Mouse (Mus musculus): Measurements from ENCODE around the gene Umps. TPM values are rescaled to one million over a fixed set of nuclear protein-coding genes. Genes with fewer than 3 reads are reported as not detected.
A peak's percentile ranks its signal among the peaks of the same experiment; 100 is the strongest.

Umps gene
- polyA plus RNA-seq, 1 experiment from 2014 or later: 12.1 TPM

DNA sequence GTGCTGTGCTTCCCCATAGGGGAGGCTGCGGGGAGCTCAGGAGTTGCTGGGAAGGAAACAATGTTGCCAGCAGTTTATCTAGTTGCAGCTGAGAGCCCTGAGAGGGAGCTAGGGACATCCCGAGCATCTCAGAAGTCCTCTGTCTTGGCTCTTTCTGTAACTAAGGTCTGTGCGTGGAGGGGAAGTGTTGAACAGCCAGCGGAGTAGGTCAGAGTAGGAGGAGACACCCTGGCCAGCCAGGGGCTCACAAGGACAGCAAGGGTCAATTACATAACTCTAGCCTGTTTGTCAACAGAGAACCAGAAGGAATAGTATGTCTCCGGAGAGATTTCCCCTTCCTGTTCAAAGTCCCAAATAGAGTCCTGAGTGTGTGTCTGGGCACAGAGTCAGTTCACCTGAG, 34.7 kb downstream of the Umps start:
- no peaks in the 10 kb centered on the region for H3K36me3 ChIP-seq (ENCODE audit: inconsistent target)
- no peak overlapping the region for H3K4me3 ChIP-seq (ENCODE audit: inconsistent target)
- WGBS (ENCODE audit: missing documents): 34% methylated on average over 5 of the region's 5 CpGs
- peaks cover 33% of the 10 kb centered on the region; the same call in 1 of the 2 replicates for H3K79me2 ChIP-seq (ENCODE audit: inconsistent target)
- 0 out of 2 replicates have a peak overlapping the region, but pooled peaks have one; percentile 10 for H3K27ac ChIP-seq

DNA sequence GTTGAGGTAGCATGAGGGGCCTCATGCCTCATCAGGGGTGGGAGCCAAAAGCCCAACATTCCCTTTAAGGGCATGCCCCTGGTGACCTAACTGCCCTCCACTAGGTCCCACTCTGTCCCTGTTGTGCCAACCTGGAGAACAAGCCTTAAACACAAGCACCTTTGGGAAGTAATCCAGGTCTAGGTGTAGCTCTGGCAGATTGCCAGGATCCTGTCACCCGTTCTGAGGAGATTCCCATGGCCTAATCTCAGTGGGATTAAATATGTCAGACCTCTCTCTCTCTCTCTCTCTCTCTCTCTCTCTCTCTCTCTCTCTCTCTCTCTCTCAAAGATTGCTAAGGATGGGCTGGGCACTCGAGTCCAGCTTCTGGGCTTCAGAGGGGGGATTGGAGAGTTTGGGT, 35.2 kb downstream of the Umps start:
- H3K79me2 ChIP-seq (ENCODE audit: inconsistent target): peaks cover 37% of the 10 kb centered on the region; the same call in 1 of the 2 replicates
- WGBS (ENCODE audit: missing documents): 67% methylated on average over 1 of the region's 2 CpGs
- no peaks in the 10 kb centered on the region for H3K36me3 ChIP-seq (ENCODE audit: inconsistent target)
- H3K27ac ChIP-seq: 0 out of 2 replicates have a peak overlapping the region, but pooled peaks have one; percentile 10
- H3K4me3 ChIP-seq (ENCODE audit: inconsistent target): no peak overlapping the region

DNA sequence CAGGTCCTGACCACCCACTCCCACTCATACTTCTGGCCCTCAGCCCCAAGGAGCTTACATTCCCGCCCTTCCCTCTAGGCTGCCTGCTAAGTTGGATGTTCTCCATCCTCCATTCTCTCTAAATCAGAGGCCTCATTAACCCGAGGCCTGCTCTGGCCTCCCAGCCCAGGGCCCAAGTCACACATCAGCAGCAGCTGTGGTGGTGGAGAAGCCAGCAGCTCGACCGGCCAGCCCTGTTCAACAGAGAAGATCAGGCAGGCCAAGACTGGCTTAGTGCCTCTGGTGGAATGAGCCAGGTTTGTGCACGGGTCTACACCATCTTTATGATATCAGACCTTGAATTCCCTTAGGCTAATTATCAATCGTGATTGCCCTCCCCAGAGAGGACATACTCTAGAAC, 36.1 kb downstream of the Umps start:
- Histone ChIP-seq H3K36me3 (ENCODE audit: inconsistent target) (no peaks in the 10 kb centered on the region), H3K79me2 (ENCODE audit: inconsistent target) (peaks cover 41% of the 10 kb centered on the region; the same call in 1 of the 2 replicates), H3K27ac (no peak overlapping the region), H3K4me3 (ENCODE audit: inconsistent target) (no peak overlapping the region)
- 100% methylated on average over 6 of the region's 6 CpGs for WGBS (ENCODE audit: missing documents)

DNA sequence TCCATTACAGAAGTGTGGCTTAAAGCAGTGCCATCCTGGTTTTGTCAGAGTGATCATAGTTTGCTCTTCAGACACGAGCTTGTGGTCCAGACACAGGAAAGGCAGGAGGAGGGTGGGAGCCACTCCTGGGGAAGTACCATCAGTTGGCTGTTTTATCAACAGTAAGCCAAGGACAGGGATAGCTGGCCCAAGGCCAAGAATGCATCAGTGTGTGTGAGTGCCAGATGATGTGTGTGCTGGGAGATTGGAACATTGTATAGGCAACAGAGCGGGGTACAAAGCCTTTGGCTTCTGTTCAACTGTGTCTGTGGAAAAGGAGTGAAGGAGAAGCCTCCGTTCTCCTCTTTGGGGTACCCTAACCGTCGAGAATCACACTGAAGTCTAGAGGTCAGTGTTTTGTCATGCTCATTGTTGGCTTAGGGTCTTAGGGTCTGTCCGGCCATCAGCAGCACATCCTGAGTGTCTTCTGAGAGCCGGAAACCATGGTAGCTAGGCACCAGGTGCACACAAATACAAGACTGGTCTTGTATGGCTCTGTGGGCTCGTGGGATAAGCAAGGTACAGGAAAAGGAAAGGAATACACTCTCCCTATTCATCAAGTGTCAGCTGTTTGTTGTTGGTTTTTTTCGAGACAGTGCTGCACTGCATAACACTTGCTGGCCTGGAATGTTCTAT, 37.9 kb downstream of the Umps start:
- Histone ChIP-seq H3K79me2 (ENCODE audit: inconsistent target) (peaks cover 46% of the 10 kb centered on the region; the same call in 1 of the 2 replicates), H3K4me3 (ENCODE audit: inconsistent target) (no peak overlapping the region), H3K36me3 (ENCODE audit: inconsistent target) (no peaks in the 10 kb centered on the region), H3K27ac (no peak overlapping the region)
- 85% methylated on average over 9 of the region's 9 CpGs for WGBS (ENCODE audit: missing documents)

DNA sequence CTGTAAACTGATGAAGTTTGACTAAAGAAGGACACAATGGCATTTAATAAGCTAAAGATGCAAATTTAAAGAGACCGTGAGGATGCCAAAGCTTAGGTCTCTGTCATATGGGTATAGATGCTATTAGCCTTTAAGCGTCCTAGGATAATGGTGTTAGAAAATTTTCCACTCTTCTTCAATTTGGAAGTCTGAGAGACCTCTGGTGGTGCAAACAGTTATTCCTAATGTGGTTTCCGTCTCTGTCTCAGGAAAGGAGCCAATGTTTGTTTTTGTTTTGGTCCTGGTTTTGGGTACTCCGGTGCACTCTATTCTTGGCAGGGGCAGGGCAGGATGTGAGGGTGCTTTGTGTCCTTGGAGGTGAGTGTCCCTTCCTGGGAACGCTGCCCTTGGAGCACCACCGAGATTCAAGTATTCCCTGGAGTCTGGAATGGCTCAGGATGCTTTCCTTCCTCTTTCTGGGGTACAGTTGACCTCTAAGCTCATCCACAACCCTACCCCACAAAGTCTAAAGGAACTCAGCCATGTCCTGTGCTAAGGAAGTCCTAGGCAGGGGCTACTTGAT, 39.5 kb downstream of the Umps start:
- no peak overlapping the region for H3K4me3 ChIP-seq (ENCODE audit: inconsistent target)
- peaks cover 42% of the 10 kb centered on the region; the same call in 1 of the 2 replicates for H3K79me2 ChIP-seq (ENCODE audit: inconsistent target)
- WGBS (ENCODE audit: missing documents): 87% methylated on average over 6 of the region's 6 CpGs
- H3K27ac ChIP-seq: no peak overlapping the region
- H3K36me3 ChIP-seq (ENCODE audit: inconsistent target): no peaks in the 10 kb centered on the region

DNA sequence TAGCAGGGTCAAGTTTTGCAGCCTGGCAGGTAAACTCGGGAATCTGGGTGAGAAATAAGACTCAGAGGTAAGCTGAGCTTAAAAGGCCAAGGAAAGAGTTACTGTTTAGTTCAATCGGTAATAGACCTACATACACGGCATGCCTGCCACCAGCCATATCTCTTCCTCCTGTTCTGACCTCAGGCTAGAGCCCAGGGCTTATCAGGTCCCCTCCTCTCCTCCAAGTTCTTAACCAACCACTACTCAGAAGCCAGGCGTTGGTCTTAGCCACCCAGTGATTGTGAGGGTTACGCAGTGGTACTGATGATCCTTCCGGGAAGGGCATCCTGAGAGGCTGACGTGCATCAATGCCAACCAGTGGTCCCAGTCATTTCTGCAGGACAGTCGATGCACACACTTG, 43.1 kb downstream of the Umps start:
- Histone ChIP-seq H3K27ac (peak overlapping the region; percentile 100), H3K4me3 (ENCODE audit: inconsistent target) (no peak overlapping the region), H3K36me3 (ENCODE audit: inconsistent target) (peaks cover 10% of the 10 kb centered on the region; the same call in 1 of the 2 replicates), H3K79me2 (ENCODE audit: inconsistent target) (peaks cover 47% of the 10 kb centered on the region; the same call in 1 of the 2 replicates)
- WGBS (ENCODE audit: missing documents): 80% methylated on average over 8 of the region's 8 CpGs

DNA sequence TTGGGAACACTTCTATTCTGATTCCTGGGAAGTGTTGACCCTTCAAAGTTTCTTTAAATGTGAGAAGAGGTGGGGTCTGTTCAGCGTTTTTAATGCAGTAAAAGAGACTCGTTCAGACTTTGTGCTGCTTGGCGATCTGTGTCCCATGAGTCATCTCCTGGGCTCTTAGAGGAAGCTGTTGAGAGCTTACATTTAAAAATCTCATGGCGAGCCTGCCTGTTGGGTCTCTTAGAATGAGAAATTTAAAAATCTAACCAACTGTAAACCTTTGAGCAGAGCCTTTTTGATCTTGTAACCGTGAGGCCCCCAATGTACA, 43.9 kb downstream of the Umps start:
- 15% methylated on average over 5 of the region's 5 CpGs for WGBS (ENCODE audit: missing documents)
- no peak overlapping the region for H3K4me3 ChIP-seq (ENCODE audit: inconsistent target)
- H3K27ac ChIP-seq: peak overlapping the region; percentile 100
- H3K79me2 ChIP-seq (ENCODE audit: inconsistent target): peaks cover 47% of the 10 kb centered on the region; the same call in 1 of the 2 replicates
- H3K36me3 ChIP-seq (ENCODE audit: inconsistent target): peaks cover 10% of the 10 kb centered on the region; the same call in 1 of the 2 replicates

DNA sequence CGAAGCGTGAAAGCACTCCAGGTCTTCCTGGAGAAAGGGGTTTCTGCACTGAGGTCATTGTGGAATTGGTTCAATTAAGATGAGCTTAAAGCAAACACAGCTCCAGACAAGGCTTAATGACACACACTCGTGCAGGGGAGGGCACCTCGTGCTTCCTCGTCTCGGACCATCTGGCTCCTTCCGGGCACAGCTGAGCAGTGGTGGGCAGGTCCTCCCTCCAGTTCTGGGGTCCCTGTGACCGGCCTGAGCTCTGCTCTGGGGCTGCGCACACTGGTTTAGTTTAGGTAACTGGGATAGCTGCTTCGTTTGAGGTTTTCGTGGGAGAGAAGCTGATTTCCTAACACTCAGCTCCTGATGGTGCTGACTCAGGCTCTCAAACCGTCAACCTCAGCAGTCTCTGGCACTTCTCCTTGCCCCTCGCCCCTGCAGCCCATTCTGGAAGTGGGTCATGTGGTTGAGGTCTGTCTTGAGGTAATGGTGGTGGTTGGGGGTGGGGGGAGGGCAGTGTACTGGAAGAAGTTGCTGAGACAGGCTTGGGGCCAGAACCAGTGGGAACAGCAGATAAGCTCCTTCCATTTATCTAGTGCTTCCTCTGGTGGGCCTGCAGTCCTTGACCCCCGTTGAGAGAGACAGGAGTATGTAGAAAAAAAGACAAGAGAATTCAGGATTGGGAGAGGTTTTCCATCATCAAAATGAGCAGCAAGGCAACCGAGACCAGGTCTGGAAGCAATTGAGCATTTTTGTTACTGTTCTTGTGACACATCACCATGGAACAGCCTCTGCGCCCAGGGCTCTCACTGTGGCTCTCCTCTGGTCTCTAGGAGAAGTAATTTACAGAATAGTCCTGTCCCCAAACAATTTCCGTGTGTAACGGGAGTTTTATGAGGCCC, 44.5 kb downstream of the Umps start:
- Histone ChIP-seq H3K27ac (peak overlapping the region; percentile 100), H3K4me3 (ENCODE audit: inconsistent target) (no peak overlapping the region)

DNA sequence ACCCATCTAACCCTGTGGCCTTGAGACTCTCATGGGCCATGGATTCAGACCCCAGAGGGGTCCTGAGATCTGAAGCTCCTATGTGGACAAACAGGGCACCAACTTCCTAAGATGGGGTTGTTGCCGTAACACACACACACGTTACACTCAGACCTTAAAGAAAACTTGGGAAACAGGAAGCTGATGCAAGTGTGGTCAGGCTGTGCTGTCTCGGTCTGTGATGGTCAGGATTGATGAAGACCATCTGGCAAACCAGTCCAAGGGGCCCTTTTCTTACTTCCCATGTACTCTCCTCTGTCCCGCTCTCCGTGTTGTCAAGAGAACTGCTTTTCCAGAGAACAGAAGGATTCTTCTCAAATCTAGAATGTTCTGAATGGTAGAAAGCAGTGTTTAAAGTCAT, 45.3 kb downstream of the Umps start:
- 4% methylated on average over 5 of the region's 5 CpGs for WGBS (ENCODE audit: missing documents)
- Histone ChIP-seq H3K4me3 (ENCODE audit: inconsistent target) (no peak overlapping the region), H3K79me2 (ENCODE audit: inconsistent target) (peaks cover 37% of the 10 kb centered on the region; the same call in 1 of the 2 replicates), H3K36me3 (ENCODE audit: inconsistent target) (peaks cover 10% of the 10 kb centered on the region; the same call in 1 of the 2 replicates), H3K27ac (peak overlapping the region; percentile 100)

More for the DNA sequence above, 44.5 kb downstream of the Umps start:
- H3K79me2 ChIP-seq (ENCODE audit: inconsistent target): peaks cover 44% of the 10 kb centered on the region; the same call in 1 of the 2 replicates
- H3K36me3 ChIP-seq (ENCODE audit: inconsistent target): peaks cover 10% of the 10 kb centered on the region; the same call in 1 of the 2 replicates
- WGBS (ENCODE audit: missing documents): under 1% methylated on average over 18 of the region's 18 CpGs

DNA sequence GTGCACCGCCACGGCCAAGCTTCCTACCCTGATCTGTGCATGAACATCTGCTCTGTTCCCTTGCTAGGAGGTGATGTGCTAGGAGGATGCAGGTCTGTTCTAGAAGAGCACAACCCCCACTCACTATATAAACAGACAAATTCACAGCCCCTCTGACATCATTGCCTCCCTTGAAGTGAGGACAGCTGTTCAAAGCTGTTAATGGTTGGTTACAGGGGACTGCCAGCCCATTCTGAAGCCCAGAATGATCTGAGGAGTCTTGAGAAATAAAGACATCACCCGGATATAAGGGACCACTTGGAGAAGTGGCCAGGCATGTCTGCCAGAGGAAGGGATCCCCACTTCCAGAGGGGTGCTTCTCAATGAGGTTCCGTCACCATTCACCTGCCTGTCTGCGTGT, 48.9 kb downstream of the Umps start:
- H3K36me3 ChIP-seq (ENCODE audit: inconsistent target): peaks cover 18% of the 10 kb centered on the region; the same call in 1 of the 2 replicates
- no peak overlapping the region for H3K4me3 ChIP-seq (ENCODE audit: inconsistent target)
- WGBS (ENCODE audit: missing documents): 92% methylated on average over 5 of the region's 5 CpGs
- H3K27ac ChIP-seq: peak overlapping the region; percentile 93
- peaks cover 12% of the 10 kb centered on the region; the same call in 1 of the 2 replicates for H3K79me2 ChIP-seq (ENCODE audit: inconsistent target)

DNA sequence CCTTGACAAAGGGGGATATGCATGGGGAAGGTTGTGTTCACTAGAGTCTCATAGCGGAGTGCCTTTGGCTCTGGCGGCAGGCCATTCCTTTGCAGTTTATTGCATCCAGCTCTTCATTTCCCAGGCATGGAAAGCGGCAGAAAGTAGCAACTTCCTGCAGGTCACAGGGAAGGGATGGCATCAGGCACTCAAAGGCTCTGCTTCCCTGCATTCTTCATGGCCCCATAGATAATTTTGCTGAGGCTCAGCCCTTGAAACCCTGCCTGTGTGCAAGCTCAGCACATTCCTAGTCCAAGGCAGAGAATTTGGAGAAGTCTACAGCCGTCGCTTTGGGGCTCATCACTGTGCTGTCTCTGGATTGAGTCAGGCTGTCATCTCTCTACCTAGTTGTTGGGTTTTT, 49.4 kb downstream of the Umps start:
- WGBS (ENCODE audit: missing documents): 61% methylated on average over 5 of the region's 5 CpGs
- Histone ChIP-seq H3K79me2 (ENCODE audit: inconsistent target) (peaks cover 12% of the 10 kb centered on the region; the same call in 1 of the 2 replicates), H3K36me3 (ENCODE audit: inconsistent target) (peaks cover 18% of the 10 kb centered on the region; the same call in 1 of the 2 replicates), H3K4me3 (ENCODE audit: inconsistent target) (no peak overlapping the region), H3K27ac (peak overlapping the region; percentile 93)

DNA sequence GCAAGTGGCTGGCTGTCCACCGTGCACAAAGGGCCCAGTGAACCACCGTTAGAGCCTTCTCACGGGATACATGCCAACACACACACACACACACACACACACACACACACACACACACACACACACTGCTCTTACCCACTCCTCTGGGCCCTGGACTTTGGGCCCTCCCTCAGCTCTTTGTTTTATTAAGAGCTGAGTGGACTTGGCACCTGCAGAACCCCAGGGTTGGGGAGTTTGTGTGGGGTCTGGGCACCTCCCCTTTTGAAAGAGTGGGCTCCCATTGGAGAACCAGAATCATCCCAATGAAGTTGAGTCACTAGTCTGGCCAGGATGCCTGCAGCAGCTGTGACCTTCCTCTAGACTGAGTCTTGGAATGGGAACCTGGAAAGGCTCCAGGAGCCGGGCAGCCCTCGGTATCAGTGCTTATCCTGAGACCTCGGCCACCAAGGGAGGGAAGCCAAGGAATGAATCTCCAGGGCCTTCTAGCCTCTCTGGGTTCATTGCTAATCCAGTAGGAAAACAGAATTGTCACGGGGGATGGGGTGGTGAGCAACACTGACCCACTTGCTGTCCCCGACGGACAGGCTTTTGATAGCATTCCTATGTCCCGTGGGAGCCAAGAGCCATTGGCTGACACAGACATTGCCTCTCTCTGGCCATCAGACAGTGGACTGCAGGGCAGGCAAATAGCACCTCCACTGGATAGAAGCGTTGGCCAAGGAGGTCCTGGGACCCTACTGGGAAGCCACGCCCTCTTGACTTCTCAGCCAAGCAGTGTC, 50.2 kb downstream of the Umps start:
- WGBS (ENCODE audit: missing documents): 97% methylated on average over 10 of the region's 12 CpGs
- Histone ChIP-seq H3K27ac (peak overlapping the region; percentile 93), H3K4me3 (ENCODE audit: inconsistent target) (no peak overlapping the region), H3K36me3 (ENCODE audit: inconsistent target) (peaks cover 19% of the 10 kb centered on the region; the same call in 1 of the 2 replicates), H3K79me2 (ENCODE audit: inconsistent target) (peaks cover 12% of the 10 kb centered on the region; the same call in 1 of the 2 replicates)

DNA sequence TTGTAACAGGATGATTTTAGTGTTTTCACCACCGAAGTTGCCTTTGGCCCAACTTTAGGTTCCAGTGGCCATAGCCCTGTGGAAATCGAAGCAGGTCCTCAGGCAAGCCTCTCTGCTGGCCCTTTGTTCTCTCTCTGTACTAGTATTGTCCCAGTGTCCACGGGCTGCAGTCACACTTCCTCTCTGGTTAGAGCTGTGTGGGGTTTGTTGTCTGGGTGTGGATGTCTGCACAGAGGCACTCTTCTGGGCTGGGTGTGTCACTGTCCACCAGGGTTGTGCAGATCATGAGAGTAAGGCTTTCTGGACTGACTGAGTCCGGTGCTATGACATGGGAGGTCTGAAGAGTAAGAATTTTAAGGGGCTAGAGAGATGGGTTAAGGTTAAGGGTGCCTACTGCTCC, 51.8 kb downstream of the Umps start:
- no peak overlapping the region for H3K4me3 ChIP-seq (ENCODE audit: inconsistent target)
- H3K36me3 ChIP-seq (ENCODE audit: inconsistent target): peaks cover 32% of the 10 kb centered on the region; the same call in 1 of the 2 replicates
- H3K79me2 ChIP-seq (ENCODE audit: inconsistent target): peaks cover 5% of the 10 kb centered on the region; the same call in 1 of the 2 replicates
- peak overlapping the region; percentile 93 for H3K27ac ChIP-seq
- WGBS (ENCODE audit: missing documents): 59% methylated on average over 4 of the region's 4 CpGs

DNA sequence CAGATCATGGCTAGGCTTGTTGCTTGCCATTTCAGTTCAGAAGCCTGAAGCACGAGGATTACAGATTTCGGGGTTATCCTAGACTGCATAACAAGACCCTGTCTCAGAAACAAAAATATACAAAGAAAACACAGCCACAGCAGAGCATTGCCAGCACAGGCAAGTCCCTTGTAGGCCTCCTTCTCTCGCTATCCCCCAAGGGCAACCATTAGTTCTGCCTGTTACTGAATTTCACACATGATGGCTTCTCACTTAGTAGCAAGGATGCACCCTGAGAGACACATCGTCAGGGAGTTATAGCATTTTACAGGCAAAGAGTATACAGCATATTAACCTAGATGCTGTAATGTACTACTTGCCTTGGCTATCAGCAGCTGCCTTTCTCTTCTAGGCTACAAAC, 58.6 kb downstream of the Umps start:
- no peak overlapping the region for H3K27ac ChIP-seq
- no peak overlapping the region for H3K4me3 ChIP-seq (ENCODE audit: inconsistent target)
- peaks cover 53% of the 10 kb centered on the region for H3K36me3 ChIP-seq (ENCODE audit: inconsistent target)
- WGBS (ENCODE audit: missing documents): 97% methylated on average over 4 of the region's 4 CpGs
- no peaks in the 10 kb centered on the region for H3K79me2 ChIP-seq (ENCODE audit: inconsistent target)

All from macrophage (primary cell).